Mouse (Mus musculus) v-Abl transformed pro-B cells (cell line): ENCODE measurements around the gene Asb1.

ENCODE experiments used
- in situ Hi-C, 2 experiments: fragments of 400-800 bp; cut with MboI; formaldehyde crosslinking; loops; one replicate each; pipeline ENCODE4 v1.15.1; 2025; ENCODE audit not compliant: unreplicated experiment in 2 of 2

Asb1 gene

GRCm38 (mm10) chr1:91540271-91540826 is at the start of gene Asb1:
Asb1 (plus strand) TSS chr1:91540544.
- in situ Hi-C loops, result loop anchor here in 1 of 2 experiments (10.0 kb wide), 1 partner anchor 934 kb away; the partner anchor contains the start of gene Ndufa10

GRCm38 (mm10) chr1:91492740-91493139 is 47.6 kb upstream of the Asb1 start:
- in situ Hi-C loops, result loop anchor here in 1 of 2 experiments (25.0 kb wide), 2 partner anchors 530 to 880 kb away; partner anchors contain the start of genes Cops8, Prlh and Rab17

GRCm38 (mm10) chr1:91493938-91494337 is 46.4 kb upstream of the Asb1 start:
- in situ Hi-C loops, result loop anchor here in 1 of 2 experiments (25.0 kb wide), 2 partner anchors 532 to 882 kb away; partner anchors contain the start of genes Cops8, Prlh and Rab17

GRCm38 (mm10) chr1:91494457-91495140 is 45.7 kb upstream of the Asb1 start, which contains the start of gene Traf3ip1:
Traf3ip1 (plus strand) TSS chr1:91494647.
- in situ Hi-C loops, result loop anchor here in 1 of 2 experiments (25.0 kb wide), 2 partner anchors 532 to 882 kb away; partner anchors contain the start of genes Cops8, Prlh and Rab17

GRCm38 (mm10) chr1:91495321-91495720 is 45.0 kb upstream of the Asb1 start:
- in situ Hi-C loops, result loop anchor here in 1 of 2 experiments (25.0 kb wide), 2 partner anchors 533 to 883 kb away; partner anchors contain the start of genes Cops8, Prlh and Rab17

GRCm38 (mm10) chr1:91498579-91498978 is 41.8 kb upstream of the Asb1 start:
- in situ Hi-C loops, result loop anchor here in 1 of 2 experiments (25.0 kb wide), 2 partner anchors 536 to 886 kb away; partner anchors contain the start of genes Cops8, Prlh and Rab17

- in situ Hi-C loops, result no loop called here
Observed at GRCm38 (mm10) chr1:91504615-91505014, 35.7 kb upstream of the Asb1 start.

GRCm38 (mm10) chr1:91514916-91515315 is 25.4 kb upstream of the Asb1 start:
- in situ Hi-C loops, result loop anchor here in 1 of 2 experiments (10.0 kb wide), 1 partner anchor 1100 kb away; the partner anchor contains the start of gene Olfr12

- in situ Hi-C loops, result loop anchor here in 1 of 2 experiments (10.0 kb wide), 1 partner anchor 1099 kb away; the partner anchor contains the start of gene Olfr12
Observed at GRCm38 (mm10) chr1:91515642-91516041, 24.7 kb upstream of the Asb1 start.

- in situ Hi-C loops, result loop anchor here (5.0 to 10.0 kb wide), 5 partner anchors 39 to 1091 kb away; partner anchors contain the start of gene Olfr12 (in 1 of the 2)
Observed at GRCm38 (mm10) chr1:91523759-91524158, 16.6 kb upstream of the Asb1 start.

GRCm38 (mm10) chr1:91525838-91526237 is 14.5 kb upstream of the Asb1 start:
- in situ Hi-C loops, result loop anchor here (10.0 kb wide), 3 partner anchors 229 to 1089 kb away; partner anchors contain the start of gene Olfr12 (in 1 of the 2)

- in situ Hi-C loops, result loop anchor here in 1 of 2 experiments (10.0 kb wide), 1 partner anchor 945 kb away; the partner anchor contains the start of gene Ndufa10
Observed at GRCm38 (mm10) chr1:91530166-91530565, 10.2 kb upstream of the Asb1 start.

- in situ Hi-C loops, result loop anchor here in 1 of 2 experiments (10.0 kb wide), 1 partner anchor 943 kb away; the partner anchor contains the start of gene Ndufa10
Observed at GRCm38 (mm10) chr1:91532243-91532642, 8.1 kb upstream of the Asb1 start.

GRCm38 (mm10) chr1:91532892-91533291 is 7.5 kb upstream of the Asb1 start:
- in situ Hi-C loops, result loop anchor here in 1 of 2 experiments (10.0 kb wide), 1 partner anchor 942 kb away; the partner anchor contains the start of gene Ndufa10

GRCm38 (mm10) chr1:91533483-91533882 is 6.9 kb upstream of the Asb1 start:
- in situ Hi-C loops, result loop anchor here in 1 of 2 experiments (10.0 kb wide), 1 partner anchor 941 kb away; the partner anchor contains the start of gene Ndufa10

- in situ Hi-C loops, result loop anchor here in 1 of 2 experiments (10.0 kb wide), 1 partner anchor 941 kb away; the partner anchor contains the start of gene Ndufa10
Observed at GRCm38 (mm10) chr1:91533961-91534723, 6.2 kb upstream of the Asb1 start.

GRCm38 (mm10) chr1:91537786-91538569 is 2.4 kb upstream of the Asb1 start:
- in situ Hi-C loops, result loop anchor here in 1 of 2 experiments (10.0 kb wide), 1 partner anchor 937 kb away; the partner anchor contains the start of gene Ndufa10

- in situ Hi-C loops, result loop anchor here in 1 of 2 experiments (10.0 kb wide), 1 partner anchor 936 kb away; the partner anchor contains the start of gene Ndufa10
Observed at GRCm38 (mm10) chr1:91538570-91538929, 1.8 kb upstream of the Asb1 start.

- in situ Hi-C loops, result loop anchor here in 1 of 2 experiments (10.0 kb wide), 1 partner anchor 936 kb away; the partner anchor contains the start of gene Ndufa10
Observed at GRCm38 (mm10) chr1:91539246-91539645, 1.1 kb upstream of the Asb1 start.
